Comparison of ENCODE assay signal across 29 mouse cellular contexts in the genomic region with DNA sequence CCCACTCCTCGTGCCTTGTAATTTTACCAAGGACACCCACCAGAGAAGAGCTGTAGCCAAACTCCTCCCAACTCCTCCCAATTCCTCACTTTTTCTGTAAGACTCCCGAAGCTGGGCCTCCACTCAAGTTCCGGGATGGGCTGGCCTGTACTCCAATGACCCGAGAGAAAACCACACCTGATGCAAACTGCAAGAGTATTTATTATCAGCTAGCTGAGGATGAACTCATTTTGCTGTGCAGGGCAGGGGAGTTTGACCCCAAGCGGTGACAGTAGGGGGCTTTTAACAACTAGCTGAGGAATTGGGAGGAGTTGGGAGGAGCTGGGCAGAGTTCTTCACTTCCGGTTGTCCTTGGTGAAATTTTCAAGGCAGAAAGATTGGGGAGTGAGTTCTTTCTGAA. TPM values are rescaled to one million over a fixed set of nuclear protein-coding genes. Genes with fewer than 3 reads are reported as not detected.
DNase-seq lines count a peak whose midpoint lies in the region.
"Had no signal": no experiment of that assay in that cellular context is flagged by ENCODE, and none has a peak within 500 bp of the region (broad histone marks: within the 10 kb centered on the region; RNA-seq: fewer than 3 reads in every experiment).

No protein-coding gene starts in this region.

- H3K4me1 ChIP-seq in heart, embryonic 10.5 days, result peaks cover 7% of the 10 kb centered on the region; the same call in 1 of the 2 replicates
- H3K4me1 ChIP-seq: embryonic facial prominence, embryonic 13.5 days had no signal

- H3K27me3 ChIP-seq in heart, embryonic 10.5 days (ENCODE audit: insufficient read depth, poor library complexity, severe bottlenecking), result no peaks in the 10 kb centered on the region
- H3K27me3 ChIP-seq: CH12.LX; embryonic facial prominence, embryonic 13.5 days; forebrain, embryonic 15.5 days; heart, embryonic 13.5 days; hindbrain, embryonic 15.5 days; limb, embryonic 13.5 days; midbrain, embryonic 15.5 days; neural tube, embryonic 15.5 days had no signal

- intact Hi-C loops in heart, postnatal 14 days (cut with DNase I), result no loop called here

- no peak overlapping the region for H3K4me3 ChIP-seq in heart, embryonic 10.5 days
- H3K4me3 ChIP-seq: embryonic facial prominence, embryonic 13.5 days; forebrain, embryonic 10.5 days; forebrain, embryonic 15.5 days; gastrocnemius, adult 2 months; heart, adult 2 months; heart, embryonic 13.5 days; hindbrain, embryonic 10.5 days; hindbrain, embryonic 15.5 days; layer of hippocampus, adult 2 months; limb, embryonic 13.5 days; midbrain, embryonic 15.5 days; neural tube, embryonic 15.5 days had no signal

- H3K9me3 ChIP-seq in heart, embryonic 10.5 days, result no peaks in the 10 kb centered on the region
- H3K9me3 ChIP-seq: embryonic facial prominence, embryonic 13.5 days; forebrain, embryonic 15.5 days; heart, embryonic 13.5 days; hindbrain, embryonic 10.5 days; hindbrain, embryonic 15.5 days; limb, embryonic 13.5 days; midbrain, embryonic 15.5 days; neural tube, embryonic 15.5 days had no signal

- peak; percentile 31 for DNase-seq in heart, embryonic 10.5 days (ENCODE audit: low spot score)
- DNase-seq in heart, postnatal 14 days, result no peak
- DNase-seq in R1 (ENCODE audit: low read depth, low spot score), result peak; percentile 73
- DNase-seq in adrenal gland, postnatal 10 days, result peak; percentile 53
- peak; percentile 58 for DNase-seq in testis, postnatal 10 days (ENCODE audit: low spot score)
- no peak for DNase-seq in cerebellum, adult 11 months
- no peak for DNase-seq in urinary bladder, postnatal 14 days (ENCODE audit: low spot score)
- no peak for DNase-seq in Muller cell, postnatal 12 days (ENCODE audit: inconsistent ontology term)
- DNase-seq: cerebellum, adult 9-10 months; gastrocnemius, adult 2 months; gastrocnemius, postnatal 36 days; heart, adult 2 months; heart, postnatal 10 days; kidney, adult 18-20 months; kidney, postnatal 36 days; lung, adult 18-20 months; thymus, postnatal 25 days had no signal

- H3K27ac ChIP-seq in heart, embryonic 10.5 days, result no peak overlapping the region
- H3K27ac ChIP-seq: embryonic facial prominence, embryonic 13.5 days; forebrain, embryonic 10.5 days; forebrain, embryonic 15.5 days; gastrocnemius, adult 2 months; heart, adult 2 months; heart, embryonic 13.5 days; hindbrain, embryonic 10.5 days; hindbrain, embryonic 15.5 days; layer of hippocampus, adult 2 months; limb, embryonic 13.5 days; macrophage; midbrain, embryonic 15.5 days; neural tube, embryonic 15.5 days had no signal

- 70% methylated on average over 6 of the region's 6 CpGs for WGBS in heart, embryonic 10.5 days

- no peaks in the 10 kb centered on the region for H3K36me3 ChIP-seq in heart, embryonic 10.5 days
- H3K36me3 ChIP-seq: embryonic facial prominence, embryonic 13.5 days; forebrain, embryonic 10.5 days; forebrain, embryonic 15.5 days; heart, embryonic 13.5 days; hindbrain, embryonic 10.5 days; hindbrain, embryonic 15.5 days; limb, embryonic 13.5 days; midbrain, embryonic 15.5 days; neural tube, embryonic 15.5 days had no signal

RNA-seq across cellular contexts. Expression of a gene that starts 4.4 kb away (rescaled TPM):
- polyA plus RNA-seq in heart, embryonic 10.5 days (2016; fragmentation: Nextera tagmentation; extraction: Ambion mirVana), result 23.6 and 24.2 TPM in 2 replicates
- 10 to 100 TPM; 26.8 to 28.8 TPM for total RNA-seq in heart, postnatal 14 days (2021)
- total RNA-seq in adrenal gland, postnatal 10 days (2021), result 10 to 100 TPM; 39.4 to 46.3 TPM

RNA-seq across cellular contexts. Expression of a gene that starts 31.8 kb away (rescaled TPM):
- 4.9 and 5.2 TPM in 2 replicates for polyA plus RNA-seq in heart, embryonic 10.5 days (2016; fragmentation: Nextera tagmentation; extraction: Ambion mirVana)
- 10 to 100 TPM in 1 of 2 experiments, 1 to 10 TPM in 1; 8.9 to 10.3 TPM for total RNA-seq in heart, postnatal 14 days (2021)
- total RNA-seq in adrenal gland, postnatal 10 days (2021), result 10 to 100 TPM; 22.2 to 22.7 TPM

Comparison
In these comparisons a context has a peak if more than half of its experiments do, and no peak if none do; other contexts are left out.
1. DNase-seq: peak in heart, embryonic 10.5 days (single experiment), R1 (single experiment), adrenal gland, postnatal 10 days (single experiment) and testis, postnatal 10 days (single experiment); none in heart, postnatal 14 days (0 of 2), cerebellum, adult 11 months (single experiment), urinary bladder, postnatal 14 days (single experiment) and Muller cell, postnatal 12 days (single experiment).